Mouse (Mus musculus): ENCODE measurements around the gene Rad1.

DNA sequence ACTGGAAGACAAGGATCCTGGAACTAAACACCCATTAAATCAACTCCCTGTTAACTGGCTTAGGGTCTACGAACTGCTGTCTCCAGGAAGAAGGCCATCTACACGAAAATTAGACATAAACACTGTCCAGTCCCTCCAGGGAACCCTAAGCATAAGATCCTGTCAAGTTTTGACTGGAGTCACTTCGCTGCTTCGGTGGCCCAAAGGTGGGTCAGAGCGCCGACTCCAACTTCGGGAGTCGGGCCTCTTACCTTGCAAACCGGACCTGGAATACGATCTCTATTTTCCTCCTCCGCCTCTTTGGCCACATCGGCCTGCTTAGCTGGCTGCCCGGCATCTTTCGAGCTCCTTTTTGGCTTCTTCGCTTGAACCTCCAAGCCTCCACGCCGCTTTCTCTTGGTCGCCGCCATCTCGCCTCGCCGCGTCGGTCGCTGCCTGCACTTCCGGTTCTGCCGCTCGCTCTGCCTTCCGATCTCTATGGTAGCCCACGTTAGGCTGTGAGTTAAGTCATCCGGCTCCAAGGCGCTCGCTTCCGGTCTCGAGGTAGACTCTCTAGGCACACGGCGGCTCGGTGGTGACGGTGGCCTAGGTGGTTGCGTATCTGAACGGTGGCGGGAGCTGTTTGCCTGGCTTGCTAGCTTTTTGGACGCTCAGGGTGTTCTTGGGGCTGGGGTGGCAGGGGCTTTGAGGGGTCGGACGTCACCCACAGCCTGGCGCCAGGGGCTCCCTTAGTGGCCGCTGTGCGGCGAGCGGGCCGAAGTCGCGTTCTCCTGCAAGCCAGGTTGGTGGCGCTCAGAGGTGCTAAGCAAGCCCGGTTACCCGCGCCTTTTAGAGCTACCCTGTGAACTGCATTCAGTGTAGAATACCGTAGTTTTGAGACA is at the start of gene Rad1, which contains the start of gene Brix1:
- TF ChIP-seq CTCF (IDR thresholded peaks at IDR 0.05; ENCODE audit: low read depth, low read length): no peak
- TF ChIP-seq GATA1 (IDR thresholded peaks at IDR 0.05; ENCODE audit: borderline replicate concordance, low read length): no peak
- TF ChIP-seq TAL1 (conservative IDR thresholded peaks at IDR 0.05; ENCODE audit: low read depth, low read length): no peak
- no peak for TF ChIP-seq POLR2AphosphoS5 (IDR thresholded peaks at IDR 0.05; ENCODE audit: insufficient replicate concordance, low read depth, low read length)

Data from G1E (cell line).